Mouse (Mus musculus) limb, embryonic 11.5 days (tissue): ENCODE results near the gene Fgfr2. TPM values are rescaled to one million over a fixed set of nuclear protein-coding genes. Genes with fewer than 3 reads are reported as not detected.

Source experiments
- ATAC-seq: fragments of 200-750 bp; cut with Nextera tagmentation; 2 replicates; pipeline ENCODE4 v1.8.0; 2017; ENCODE audit warnings: low read depth; ENCODE audit not compliant: insufficient number of reproducible peaks, low FRiP score, low TSS enrichment
- DNase-seq: peaks from one replicate; pipeline ENCODE4 v3.0.0-alpha.2; 2015; ENCODE audit warnings: low spot score
- H3K27ac ChIP-seq: fragments of 300-500 bp; sonication (generic); replicated peaks from 2 replicates; pipeline ENCODE4 v1.5.1; 2014; ENCODE audit warnings: low read depth, mild to moderate bottlenecking, low read length
- H3K27me3 ChIP-seq: fragments of 300-500 bp; sonication (generic); 2 replicates; pipeline ENCODE4 v1.6.1; 2014; ENCODE audit warnings: mild to moderate bottlenecking, low read length, mixed read lengths; ENCODE audit not compliant: control insufficient read depth, insufficient read depth
- H3K36me3 ChIP-seq: fragments of 300-500 bp; sonication (generic); 2 replicates; pipeline ENCODE4 v1.6.1; 2014; ENCODE audit warnings: mild to moderate bottlenecking, low read length, moderate library complexity, mixed read lengths; ENCODE audit not compliant: control insufficient read depth, insufficient read depth
- H3K4me1 ChIP-seq: fragments of 300-500 bp; sonication (generic); 2 replicates; pipeline ENCODE4 v1.6.1; 2014; ENCODE audit warnings: low read length, mixed read lengths; ENCODE audit not compliant: control insufficient read depth, insufficient read depth
- H3K4me2 ChIP-seq: fragments of 300-500 bp; sonication (generic); 2 replicates; pipeline ENCODE4 v1.6.1; 2014; ENCODE audit warnings: low read depth, mild to moderate bottlenecking, moderate library complexity; ENCODE audit not compliant: severe bottlenecking
- H3K4me3 ChIP-seq: fragments of 300-500 bp; sonication (generic); 2 replicates; pipeline ENCODE4 v1.5.1; 2014; ENCODE audit warnings: low read depth, low read length
- H3K9ac ChIP-seq: fragments of 300-500 bp; sonication (generic); 2 replicates; pipeline ENCODE4 v1.6.1; 2014; ENCODE audit warnings: mild to moderate bottlenecking, low read length
- H3K9me3 ChIP-seq: fragments of 300-500 bp; sonication (generic); 2 replicates; pipeline ENCODE4 v1.6.1; 2016; ENCODE audit warnings: low read length; ENCODE audit not compliant: control insufficient read depth
- WGBS: fragments of 180-500 bp; shearing (Covaris S2); extraction: QIAGEN DNeasy Blood & Tissue Kit; methylation state at CpG from one replicate; pipeline ENCODE4 v1.1.7; 2014; 5-methylcytosine and 5-hydroxymethylcytosine counted together
- polyA plus RNA-seq: library from polyadenylated mRNA; unstranded; fragments of >200 nt; fragmentation: Nextera tagmentation; extraction: Ambion mirVana; gene quantifications from 2 replicates; pipeline ENCODE4 v1.2.1, GENCODE M21; 2014

Fgfr2 gene
- polyA plus RNA-seq, 1 experiment from 2014 or later: 60.1 TPM

DNA sequence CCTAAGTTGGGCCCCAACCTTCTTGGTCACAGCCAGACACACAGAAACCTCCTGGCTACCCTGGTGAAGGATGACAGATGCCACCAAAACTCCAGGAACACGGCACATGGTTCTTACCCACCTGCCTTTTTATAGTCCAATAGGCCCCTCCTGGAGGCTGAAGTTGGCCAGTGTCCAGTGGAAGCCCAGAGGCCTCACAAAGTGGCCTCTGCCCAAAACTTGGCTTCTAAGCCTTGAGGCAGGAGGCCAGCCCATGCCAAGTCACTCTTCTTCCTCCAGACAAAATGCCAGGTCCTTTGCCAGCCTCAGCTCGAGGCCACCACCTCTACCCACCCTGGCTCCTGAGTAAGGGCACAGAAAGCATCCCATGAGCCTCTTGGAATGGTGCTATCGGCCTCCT is 440.2 kb downstream of the Fgfr2 start:
- Histone ChIP-seq H3K9me3 (no peaks in the 10 kb centered on the region), H3K27me3 (no peaks in the 10 kb centered on the region), H3K4me2 (no peak overlapping the region), H3K36me3 (no peaks in the 10 kb centered on the region), H3K9ac (no peak overlapping the region), H3K4me3 (no peak overlapping the region), H3K27ac (no peak overlapping the region), H3K4me1 (no peaks in the 10 kb centered on the region)
- ATAC-seq (no peak), DNase-seq (no peak)
- WGBS: 71% methylated on average over 3 of the region's 3 CpGs

DNA sequence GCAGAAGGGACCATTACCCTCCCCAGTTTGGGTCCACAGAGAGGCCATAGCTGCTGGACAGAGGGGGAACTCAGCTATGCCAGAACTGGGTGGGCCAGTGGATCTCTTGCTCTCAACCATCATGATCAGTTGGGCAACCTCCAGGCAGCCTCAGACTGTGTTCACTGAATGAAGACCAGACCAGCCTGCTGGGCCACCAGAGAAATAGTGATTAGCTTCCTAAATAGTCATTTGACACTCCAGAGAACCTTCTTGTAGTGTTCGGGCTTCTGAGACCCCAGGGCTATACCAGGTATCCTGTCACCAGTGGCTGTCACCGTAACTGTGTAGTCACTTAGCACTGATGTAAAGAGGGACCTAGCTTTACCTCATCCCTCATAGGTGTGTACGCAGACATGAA is 440.8 kb downstream of the Fgfr2 start:
- Histone ChIP-seq H3K9me3 (no peaks in the 10 kb centered on the region), H3K36me3 (no peaks in the 10 kb centered on the region), H3K9ac (no peak overlapping the region), H3K27ac (no peak overlapping the region), H3K4me3 (no peak overlapping the region), H3K27me3 (no peaks in the 10 kb centered on the region), H3K4me2 (no peak overlapping the region), H3K4me1 (no peaks in the 10 kb centered on the region)
- no peak for DNase-seq
- no peak for ATAC-seq
- 87% methylated on average over 3 of the region's 3 CpGs for WGBS

- H3K9ac ChIP-seq: no peak overlapping the region
- no peak overlapping the region for H3K27ac ChIP-seq
- H3K4me2 ChIP-seq: no peak overlapping the region
- no peaks in the 10 kb centered on the region for H3K4me1 ChIP-seq
- no peak overlapping the region for H3K4me3 ChIP-seq
- ATAC-seq (no peak), DNase-seq (no peak)
- H3K36me3 ChIP-seq: no peaks in the 10 kb centered on the region
- no peaks in the 10 kb centered on the region for H3K27me3 ChIP-seq
- WGBS: 95% methylated on average over 1 of the region's 1 CpGs
- no peaks in the 10 kb centered on the region for H3K9me3 ChIP-seq
Measured at GRCm38 (mm10) chr7:132681831-132682230, 441.3 kb downstream of the Fgfr2 start.

GRCm38 (mm10) chr7:132681296-132681695 is 441.9 kb downstream of the Fgfr2 start:
- Histone ChIP-seq H3K9me3 (no peaks in the 10 kb centered on the region), H3K9ac (no peak overlapping the region), H3K27ac (no peak overlapping the region), H3K4me2 (no peak overlapping the region), H3K27me3 (no peaks in the 10 kb centered on the region), H3K4me3 (no peak overlapping the region), H3K4me1 (no peaks in the 10 kb centered on the region), H3K36me3 (no peaks in the 10 kb centered on the region)
- WGBS: 92% methylated on average over 11 of the region's 11 CpGs
- DNase-seq: no peak
- no peak for ATAC-seq

DNA sequence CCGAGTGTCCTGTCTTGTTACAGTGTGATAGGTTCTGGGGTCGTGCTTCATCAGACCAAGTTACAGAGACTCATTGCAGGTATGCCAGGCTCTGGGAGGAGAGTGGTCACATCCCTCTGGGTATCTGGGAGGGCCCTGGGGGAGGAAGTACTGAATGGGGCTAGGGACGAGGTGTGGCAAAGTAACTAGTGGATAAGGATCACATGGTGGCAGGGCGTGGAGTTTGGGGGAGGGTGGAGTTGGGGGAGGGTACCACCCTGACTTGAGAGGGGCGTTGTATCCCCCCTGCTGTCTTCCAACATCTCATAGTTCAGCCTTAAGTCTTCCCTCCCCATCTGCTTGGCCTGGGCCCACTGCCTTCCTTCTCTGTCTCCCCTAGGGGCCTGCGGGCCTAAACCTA is 443.6 kb downstream of the Fgfr2 start:
- Histone ChIP-seq H3K4me3 (no peak overlapping the region), H3K4me2 (no peak overlapping the region), H3K4me1 (no peaks in the 10 kb centered on the region), H3K27ac (no peak overlapping the region), H3K27me3 (no peaks in the 10 kb centered on the region), H3K9me3 (no peaks in the 10 kb centered on the region), H3K9ac (no peak overlapping the region), H3K36me3 (no peaks in the 10 kb centered on the region)
- ATAC-seq: no peak
- no peak for DNase-seq
- WGBS: 85% methylated on average over 6 of the region's 6 CpGs

- H3K9ac ChIP-seq: no peak overlapping the region
- WGBS: 69% methylated on average over 4 of the region's 4 CpGs
- ATAC-seq: no peak
- H3K4me3 ChIP-seq: no peak overlapping the region
- H3K4me2 ChIP-seq: no peak overlapping the region
- no peaks in the 10 kb centered on the region for H3K9me3 ChIP-seq
- no peak overlapping the region for H3K27ac ChIP-seq
- H3K27me3 ChIP-seq: no peaks in the 10 kb centered on the region
- no peak for DNase-seq
- no peaks in the 10 kb centered on the region for H3K4me1 ChIP-seq
- no peaks in the 10 kb centered on the region for H3K36me3 ChIP-seq
Measured at GRCm38 (mm10) chr7:132679117-132679516, 444.0 kb downstream of the Fgfr2 start.

- ATAC-seq (no peak), DNase-seq (no peak)
- Histone ChIP-seq H3K36me3 (no peaks in the 10 kb centered on the region), H3K4me1 (no peaks in the 10 kb centered on the region), H3K9me3 (no peaks in the 10 kb centered on the region), H3K9ac (no peak overlapping the region), H3K4me3 (no peak overlapping the region), H3K27me3 (no peaks in the 10 kb centered on the region), H3K27ac (no peak overlapping the region), H3K4me2 (no peak overlapping the region)
- 88% methylated on average over 2 of the region's 2 CpGs for WGBS
Measured at GRCm38 (mm10) chr7:132675922-132676321, 447.2 kb downstream of the Fgfr2 start.

GRCm38 (mm10) chr7:132673931-132674755 is 449.0 kb downstream of the Fgfr2 start:
- H3K27ac ChIP-seq: no peak overlapping the region

More at GRCm38 (mm10) chr7:132673931-132674755, 449.0 kb downstream of the Fgfr2 start:
- ATAC-seq (no peak), DNase-seq (peak; percentile 49)
- Histone ChIP-seq H3K4me2 (no peak overlapping the region), H3K27me3 (no peaks in the 10 kb centered on the region), H3K4me3 (no peak overlapping the region), H3K4me1 (no peaks in the 10 kb centered on the region), H3K9ac (no peak overlapping the region), H3K36me3 (no peaks in the 10 kb centered on the region), H3K9me3 (no peaks in the 10 kb centered on the region)
- WGBS: 65% methylated on average over 17 of the region's 17 CpGs
